Comparison of ENCODE assay signal across 23 mouse cellular contexts in the genomic region with DNA sequence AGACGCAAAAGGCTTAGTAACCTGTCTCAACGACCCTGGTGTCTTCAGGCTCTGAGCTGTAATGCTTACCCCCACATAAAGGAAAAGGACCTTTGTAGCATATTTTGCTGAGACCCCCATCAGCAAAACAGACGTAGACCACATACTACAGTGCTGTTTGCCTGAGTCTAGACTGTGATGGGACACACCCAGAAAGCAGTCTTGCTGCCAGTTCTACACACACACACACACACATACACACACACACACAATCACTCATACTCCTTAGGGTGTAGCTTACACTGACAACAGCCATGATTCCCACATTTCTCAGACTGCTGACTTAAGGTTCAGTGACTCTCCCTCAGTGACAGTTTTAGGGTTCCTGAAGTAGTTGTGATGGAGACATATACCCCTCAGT.
"Had no signal": no experiment of that assay in that cellular context is flagged by ENCODE, and none has a peak within 500 bp of the region (broad histone marks: within the 10 kb centered on the region; RNA-seq: fewer than 3 reads in every experiment).

No protein-coding gene starts in this region.

- H3K27ac ChIP-seq: heart, adult 2 months; heart, embryonic 13.5 days; heart, embryonic 15.5 days; hindbrain, embryonic 13.5 days; hindbrain, embryonic 15.5 days; hindbrain, postnatal 0 days; kidney, embryonic 15.5 days; kidney, postnatal 0 days; limb, embryonic 13.5 days; limb, embryonic 15.5 days had no signal

- H3K4me1 ChIP-seq: heart, embryonic 13.5 days; heart, embryonic 15.5 days; hindbrain, embryonic 13.5 days; hindbrain, embryonic 15.5 days; kidney, embryonic 15.5 days; limb, embryonic 13.5 days; limb, embryonic 15.5 days had no signal

- H3K4me3 ChIP-seq: heart, adult 2 months; heart, embryonic 13.5 days; heart, embryonic 15.5 days; hindbrain, embryonic 13.5 days; hindbrain, embryonic 15.5 days; kidney, embryonic 15.5 days; limb, embryonic 13.5 days; limb, embryonic 15.5 days had no signal

- DNase-seq: forebrain, postnatal 0 days; gastrocnemius, postnatal 14 days; gastrocnemius, postnatal 36 days; heart, adult 11 months; heart, adult 2 months; heart, postnatal 4 days; kidney, adult 2 months; kidney, adult 9 months; kidney, postnatal 14 days; kidney, postnatal 36 days; layer of hippocampus, adult 9-11 months; layer of hippocampus, postnatal 36 days; left cerebral cortex, postnatal 4 days had no signal

- H3K4me2 ChIP-seq: heart, embryonic 11.5 days; heart, embryonic 13.5 days; heart, embryonic 15.5 days; hindbrain, embryonic 13.5 days; hindbrain, embryonic 15.5 days; kidney, embryonic 15.5 days; limb, embryonic 13.5 days; limb, embryonic 15.5 days had no signal

- H3K27me3 ChIP-seq: heart, embryonic 13.5 days; heart, embryonic 15.5 days; hindbrain, embryonic 13.5 days; hindbrain, embryonic 15.5 days; kidney, embryonic 15.5 days; limb, embryonic 13.5 days; limb, embryonic 15.5 days had no signal

- ATAC-seq: forebrain, postnatal 0 days; hindbrain, postnatal 0 days had no signal

- H3K9ac ChIP-seq: forebrain, postnatal 0 days; heart, embryonic 13.5 days; heart, embryonic 15.5 days; hindbrain, embryonic 13.5 days; hindbrain, embryonic 15.5 days; kidney, embryonic 15.5 days; limb, embryonic 13.5 days; limb, embryonic 15.5 days had no signal

- H3K9me3 ChIP-seq: heart, embryonic 13.5 days; heart, embryonic 15.5 days; hindbrain, embryonic 13.5 days; hindbrain, embryonic 15.5 days; kidney, embryonic 15.5 days; limb, embryonic 13.5 days; limb, embryonic 15.5 days had no signal
